Mouse (Mus musculus): Measurements from ENCODE around the gene Stra6.
A peak's percentile ranks its signal among the peaks of the same experiment; 100 is the strongest.

Stra6 gene

GRCm38 (mm10) chr9:58096629-58097301 is 33.2 kb downstream of the Stra6 start:
- DNase-seq, result peak; percentile 72 to 75

- no peak for DNase-seq
Measured at GRCm38 (mm10) chr9:58099836-58100565, 36.4 kb downstream of the Stra6 start.

- DNase-seq, result no peak
Measured at GRCm38 (mm10) chr9:58102013-58102412, 38.4 kb downstream of the Stra6 start.

- DNase-seq, result no peak
Measured at GRCm38 (mm10) chr9:58103647-58104046, 40.1 kb downstream of the Stra6 start.

- DNase-seq, result no peak
Measured at GRCm38 (mm10) chr9:58105595-58106169, 42.1 kb downstream of the Stra6 start.

- DNase-seq, result peak in 1 of 2 experiments; percentile 53
Measured at GRCm38 (mm10) chr9:58107494-58107893, 43.9 kb downstream of the Stra6 start.

- DNase-seq, result peak; percentile 72 to 79
Measured at GRCm38 (mm10) chr9:58110787-58111186, 47.2 kb downstream of the Stra6 start.

- DNase-seq, result peak; percentile 88 to 90
Measured at GRCm38 (mm10) chr9:58111431-58111830, 47.8 kb downstream of the Stra6 start.

GRCm38 (mm10) chr9:58112321-58112751 is 48.7 kb downstream of the Stra6 start:
- no peak for DNase-seq

- peak; percentile 72 to 88 for DNase-seq
Measured at GRCm38 (mm10) chr9:58112866-58113278, 49.3 kb downstream of the Stra6 start.

- DNase-seq, result peak; percentile 63 to 69
Measured at GRCm38 (mm10) chr9:58113279-58113884, 49.8 kb downstream of the Stra6 start.

GRCm38 (mm10) chr9:58114019-58114418 is 50.4 kb downstream of the Stra6 start:
- no peak for DNase-seq

- DNase-seq, result no peak
Measured at GRCm38 (mm10) chr9:58115297-58115925, 51.8 kb downstream of the Stra6 start.

- DNase-seq, result no peak
Measured at GRCm38 (mm10) chr9:58116024-58116651, 52.5 kb downstream of the Stra6 start.

- DNase-seq, result no peak
Measured at GRCm38 (mm10) chr9:58118671-58119070, 55.1 kb downstream of the Stra6 start, which contains the start of gene Ccdc33. Ccdc33 (minus strand) TSS chr9:58118823.

GRCm38 (mm10) chr9:58125085-58125484 is 61.5 kb downstream of the Stra6 start:
- no peak for DNase-seq

GRCm38 (mm10) chr9:58125811-58126210 is 62.2 kb downstream of the Stra6 start:
- no peak for DNase-seq

GRCm38 (mm10) chr9:58128926-58129413 is 65.4 kb downstream of the Stra6 start:
- DNase-seq, result no peak

GRCm38 (mm10) chr9:58129508-58129907 is 65.9 kb downstream of the Stra6 start:
- no peak for DNase-seq

- DNase-seq, result no peak
Measured at GRCm38 (mm10) chr9:58130909-58131308, 67.3 kb downstream of the Stra6 start.

- DNase-seq, result no peak
Measured at GRCm38 (mm10) chr9:58131735-58132134, 68.1 kb downstream of the Stra6 start.

Measured in cerebellum, postnatal 14 days (tissue).